ENCODE assay signal across 9 mouse cellular contexts in the genomic region with DNA sequence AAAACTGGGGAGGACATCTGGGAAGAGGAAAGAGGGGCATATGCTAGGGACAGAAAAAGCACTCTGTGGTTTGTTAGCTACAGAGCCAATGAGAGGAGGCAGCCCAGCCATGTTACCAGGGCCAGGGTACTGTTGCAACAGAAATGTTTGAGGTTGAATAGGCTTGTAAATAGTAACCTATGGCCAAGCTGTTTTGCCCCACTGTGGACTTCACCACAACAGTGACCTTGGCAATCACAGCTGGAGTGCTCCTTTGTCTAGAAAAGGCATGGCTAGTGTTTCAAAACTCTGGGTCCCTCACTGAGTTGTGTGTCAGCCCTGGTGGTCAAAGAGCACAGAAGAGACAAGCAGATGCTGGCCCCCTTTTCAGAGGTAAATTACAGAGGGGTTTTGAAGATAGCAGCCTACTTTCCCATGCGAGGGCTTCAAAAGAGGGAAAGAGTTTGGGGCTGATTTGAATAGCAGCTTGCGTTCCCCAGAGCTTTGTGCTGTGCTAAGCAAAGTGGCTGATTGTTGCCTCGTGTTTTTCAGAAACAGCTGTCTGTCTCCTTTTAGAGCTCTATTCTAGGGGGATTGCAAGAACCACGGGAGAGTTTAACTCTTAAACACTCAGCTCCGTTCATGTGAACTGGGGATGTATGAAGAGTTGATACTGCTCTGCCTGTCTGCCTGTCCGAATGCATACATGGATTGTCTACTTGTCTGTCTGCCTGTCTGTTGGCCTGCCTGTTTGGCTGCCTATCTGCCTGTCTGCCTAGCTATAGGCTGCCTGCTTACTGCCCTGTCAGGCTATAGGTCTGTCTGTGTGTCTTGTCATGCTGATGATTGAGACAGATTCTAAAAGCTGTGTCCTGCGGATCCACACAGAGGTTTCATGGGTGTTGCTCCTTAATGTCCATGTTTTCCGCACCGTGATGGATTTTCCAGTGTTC.
DNase-seq lines count a peak whose midpoint lies in the region; ATAC-seq lines count a peak whose summit lies in the region.
"Had no signal": no experiment of that assay in that cellular context is flagged by ENCODE, and none has a peak within 500 bp of the region (broad histone marks: within the 10 kb centered on the region; RNA-seq: fewer than 3 reads in every experiment).

No protein-coding gene starts in this region.

- no peak for ATAC-seq in megakaryocyte, adult 5-6 weeks (ENCODE audit: poor library complexity, severe bottlenecking)
- ATAC-seq in limb, embryonic 13.5 days (ENCODE audit: low FRiP score, low read depth) = peak; percentile 53; the same call in 1 of the 2 replicates
- ATAC-seq in neural tube, embryonic 15.5 days (ENCODE audit: low FRiP score) = peak; percentile 55; the same call in 1 of the 2 replicates

- H3K27me3 ChIP-seq in megakaryocyte, embryonic 14.5 days (replicated peaks) = no peaks in the 10 kb centered on the region
- H3K27me3 ChIP-seq in forebrain, embryonic 10.5 days (ENCODE audit: poor library complexity, severe bottlenecking) = no peaks in the 10 kb centered on the region
- H3K27me3 ChIP-seq in limb, embryonic 13.5 days = no peaks in the 10 kb centered on the region
- H3K27me3 ChIP-seq in neural tube, embryonic 15.5 days (replicated peaks) = no peaks in the 10 kb centered on the region

- H3K4me3 ChIP-seq in megakaryocyte, embryonic 14.5 days (replicated peaks) = peak overlapping the region; percentile 51
- no peak overlapping the region for H3K4me3 ChIP-seq in forebrain, embryonic 10.5 days
- no peak overlapping the region for H3K4me3 ChIP-seq in limb, embryonic 13.5 days
- H3K4me3 ChIP-seq in neural tube, embryonic 15.5 days (replicated peaks) = no peak overlapping the region

- H3K36me3 ChIP-seq in megakaryocyte, embryonic 14.5 days (replicated peaks; ENCODE audit: low read length) = no peaks in the 10 kb centered on the region
- no peaks in the 10 kb centered on the region for H3K36me3 ChIP-seq in forebrain, embryonic 10.5 days (replicated peaks)
- H3K36me3 ChIP-seq in limb, embryonic 13.5 days = no peaks in the 10 kb centered on the region
- H3K36me3 ChIP-seq in neural tube, embryonic 15.5 days = no peaks in the 10 kb centered on the region

- H3K27ac ChIP-seq in forebrain, embryonic 10.5 days = peak overlapping the region; percentile 70
- no peak overlapping the region for H3K27ac ChIP-seq in limb, embryonic 13.5 days
- H3K27ac ChIP-seq in neural tube, embryonic 15.5 days (replicated peaks) = peak overlapping the region; percentile 60

- H3K4me2 ChIP-seq in limb, embryonic 13.5 days (replicated peaks) = no peak overlapping the region
- no peak overlapping the region for H3K4me2 ChIP-seq in neural tube, embryonic 15.5 days
- H3K4me2 ChIP-seq: lung, embryonic 14.5 days had no signal

- H3K9me3 ChIP-seq in megakaryocyte, embryonic 14.5 days = peaks cover 12% of the 10 kb centered on the region; the same call in 1 of the 2 replicates
- no peaks in the 10 kb centered on the region for H3K9me3 ChIP-seq in forebrain, embryonic 10.5 days
- H3K9me3 ChIP-seq in limb, embryonic 13.5 days = no peaks in the 10 kb centered on the region
- no peaks in the 10 kb centered on the region for H3K9me3 ChIP-seq in neural tube, embryonic 15.5 days (replicated peaks)

- no peaks in the 10 kb centered on the region for H3K4me1 ChIP-seq in megakaryocyte, embryonic 14.5 days
- peaks cover 18% of the 10 kb centered on the region for H3K4me1 ChIP-seq in forebrain, embryonic 10.5 days
- peaks cover 13% of the 10 kb centered on the region for H3K4me1 ChIP-seq in limb, embryonic 13.5 days
- peaks cover 14% of the 10 kb centered on the region for H3K4me1 ChIP-seq in neural tube, embryonic 15.5 days

- 39% methylated on average over 9 of the region's 9 CpGs for WGBS in forebrain, embryonic 10.5 days
- 42% methylated on average over 9 of the region's 9 CpGs for WGBS in limb, embryonic 13.5 days
- 22% methylated on average over 9 of the region's 9 CpGs for WGBS in neural tube, embryonic 15.5 days

- peak; percentile 19 for DNase-seq in forebrain, embryonic 10.5 days (ENCODE audit: extremely low spot score, low spot score)
- DNase-seq in testis, postnatal 14 days (ENCODE audit: low spot score) = no peak
- DNase-seq in cerebellum, adult 11-12 months = no peak
- DNase-seq: kidney, postnatal 14 days; lung, embryonic 14.5 days had no signal

- no peak overlapping the region for H3K9ac ChIP-seq in limb, embryonic 13.5 days
- no peak overlapping the region for H3K9ac ChIP-seq in neural tube, embryonic 15.5 days (replicated peaks)
- H3K9ac ChIP-seq: lung, embryonic 14.5 days had no signal
